Mouse (Mus musculus): ENCODE measurements around the gene Cenph. TPM values are rescaled to one million over a fixed set of nuclear protein-coding genes. Genes with fewer than 3 reads are reported as not detected.
"Not testable (repeated sequence)": the region's sequence is repeated elsewhere in the genome, so short reads cannot be mapped to it uniquely, and the experiment has no call there.

Cenph gene
- polyA plus RNA-seq, 1 experiment, result 0.33 TPM

GRCm38 (mm10) chr13:100748638-100749037, 27.1 kb downstream of the Cenph start:
- TF ChIP-seq POLR2A (IDR thresholded peaks at IDR 0.05; ENCODE audit: low read depth, low read length) (no peak), CTCF (IDR thresholded peaks at IDR 0.05; ENCODE audit: extremely low read depth, insufficient read length, insufficient replicate concordance, low read depth, low read length) (no peak)
- WGBS, result 61% methylated on average over 8 of the region's 8 CpGs

DNA sequence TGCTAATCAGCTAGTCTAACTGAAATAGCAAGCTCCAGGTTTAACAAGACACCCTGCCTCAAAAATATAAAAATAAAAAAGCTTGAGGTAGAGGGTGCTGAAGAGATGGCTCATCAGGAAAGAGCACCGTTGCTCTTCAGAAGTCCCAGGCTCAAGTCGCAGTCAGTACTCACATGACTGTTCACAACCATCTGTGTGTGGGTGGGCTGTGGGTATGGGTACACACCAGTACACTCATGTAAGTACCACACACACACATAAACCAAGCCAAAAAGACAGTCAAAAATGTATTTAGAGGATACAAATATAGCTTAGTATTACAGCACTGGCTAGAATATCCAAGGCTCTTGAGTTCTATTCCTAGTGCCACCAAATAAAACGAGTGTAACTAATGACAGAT, 29.6 kb downstream of the Cenph start:
- Histone ChIP-seq H3K4me1 (ENCODE audit: control insufficient read depth, insufficient read depth, insufficient read length, low read length) (peaks cover 6% of the 10 kb centered on the region; the same call in 1 of the 2 replicates), H3K4me3 (ENCODE audit: low read depth, low read length) (no peak overlapping the region), H3K27me3 (ENCODE audit: control insufficient read depth, insufficient read depth, low read length) (no peaks in the 10 kb centered on the region), H3K27ac (ENCODE audit: insufficient read depth, low read depth, low read length) (no peak overlapping the region), H3K36me3 (ENCODE audit: control insufficient read depth, insufficient read depth, low read length) (no peaks in the 10 kb centered on the region)
- WGBS, result 86% methylated on average over 3 of the region's 3 CpGs
- TF ChIP-seq POLR2A (IDR thresholded peaks at IDR 0.05; ENCODE audit: low read depth, low read length), result no peak
- TF ChIP-seq CTCF (IDR thresholded peaks at IDR 0.05; ENCODE audit: extremely low read depth, insufficient read length, insufficient replicate concordance, low read depth, low read length), result no peak

More at GRCm38 (mm10) chr13:100748638-100749037, 27.1 kb downstream of the Cenph start:
- H3K27me3 ChIP-seq (ENCODE audit: control insufficient read depth, insufficient read depth, low read length), result no peaks in the 10 kb centered on the region
- H3K4me1 ChIP-seq (ENCODE audit: control insufficient read depth, insufficient read depth, insufficient read length, low read length), result peaks cover 6% of the 10 kb centered on the region; the same call in 1 of the 2 replicates
- no peaks in the 10 kb centered on the region for H3K36me3 ChIP-seq (ENCODE audit: control insufficient read depth, insufficient read depth, low read length)
- no peak overlapping the region for H3K27ac ChIP-seq (ENCODE audit: insufficient read depth, low read depth, low read length)
- H3K4me3 ChIP-seq (ENCODE audit: low read depth, low read length), result no peak overlapping the region

GRCm38 (mm10) chr13:100744036-100744744, 31.5 kb downstream of the Cenph start, which contains the start of gene Mrps36:
Gene Mrps36 (minus strand): TSS chr13:100744659.
- peak within 1 kb of the TSS; percentile 93 for H3K27ac ChIP-seq (ENCODE audit: insufficient read depth, low read depth, low read length)
- under 1% methylated on average over 52 of the region's 52 CpGs for WGBS
- TF ChIP-seq POLR2A (IDR thresholded peaks at IDR 0.05; ENCODE audit: low read depth, low read length) (peak; percentile 54), CTCF (IDR thresholded peaks at IDR 0.05; ENCODE audit: extremely low read depth, insufficient read length, insufficient replicate concordance, low read depth, low read length) (no peak)

GRCm38 (mm10) chr13:100743346-100744035, 32.2 kb downstream of the Cenph start:
- 21% methylated on average over 11 of the region's 11 CpGs for WGBS
- no peaks in the 10 kb centered on the region for H3K27me3 ChIP-seq (ENCODE audit: control insufficient read depth, insufficient read depth, low read length)
- H3K36me3 ChIP-seq (ENCODE audit: control insufficient read depth, insufficient read depth, low read length), result peaks cover 9% of the 10 kb centered on the region
- peak overlapping the region; percentile 86 for H3K4me3 ChIP-seq (ENCODE audit: low read depth, low read length)
- peak overlapping the region; percentile 83 for H3K27ac ChIP-seq (ENCODE audit: insufficient read depth, low read depth, low read length)
- TF ChIP-seq CTCF (IDR thresholded peaks at IDR 0.05; ENCODE audit: extremely low read depth, insufficient read length, insufficient replicate concordance, low read depth, low read length) (no peak), POLR2A (IDR thresholded peaks at IDR 0.05; ENCODE audit: low read depth, low read length) (no peak)
- peaks cover 6% of the 10 kb centered on the region; the same call in 1 of the 2 replicates for H3K4me1 ChIP-seq (ENCODE audit: control insufficient read depth, insufficient read depth, insufficient read length, low read length)

More at GRCm38 (mm10) chr13:100744036-100744744, 31.5 kb downstream of the Cenph start, which contains the start of gene Mrps36:
- H3K27me3 ChIP-seq (ENCODE audit: control insufficient read depth, insufficient read depth, low read length), result no peaks in the 10 kb centered on the region
- H3K4me1 ChIP-seq (ENCODE audit: control insufficient read depth, insufficient read depth, insufficient read length, low read length), result peaks cover 6% of the 10 kb centered on the region; the same call in 1 of the 2 replicates
- peaks cover 8% of the 10 kb centered on the region for H3K36me3 ChIP-seq (ENCODE audit: control insufficient read depth, insufficient read depth, low read length)
- H3K4me3 ChIP-seq (ENCODE audit: low read depth, low read length), result peak within 1 kb of the TSS; percentile 86

DNA sequence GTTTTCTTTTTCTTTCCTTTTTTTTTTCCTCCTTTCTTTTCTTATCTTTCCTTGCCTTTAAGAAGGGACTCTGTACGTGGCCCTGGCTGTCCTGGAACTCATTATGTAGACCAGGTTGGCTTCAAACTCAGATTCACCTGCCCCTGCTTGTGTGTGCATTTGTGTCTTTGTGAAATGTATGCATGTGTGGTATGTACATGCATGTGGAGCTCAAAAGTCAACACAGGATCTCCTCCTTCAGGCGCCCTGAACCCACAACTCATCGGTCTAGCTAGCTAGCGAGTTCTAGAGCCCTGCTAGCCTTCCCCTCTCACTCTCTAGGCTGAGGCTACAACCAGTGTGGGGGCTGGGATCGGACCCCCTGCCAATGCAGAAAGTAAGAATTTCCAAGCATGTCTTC, 32.9 kb downstream of the Cenph start:
- Histone ChIP-seq H3K4me1 (ENCODE audit: control insufficient read depth, insufficient read depth, insufficient read length, low read length) (peaks cover 6% of the 10 kb centered on the region; the same call in 1 of the 2 replicates), H3K27me3 (ENCODE audit: control insufficient read depth, insufficient read depth, low read length) (no peaks in the 10 kb centered on the region), H3K4me3 (ENCODE audit: low read depth, low read length) (peak overlapping the region; percentile 49; the same call in 1 of the 2 replicates), H3K36me3 (ENCODE audit: control insufficient read depth, insufficient read depth, low read length) (peaks cover 15% of the 10 kb centered on the region), H3K27ac (ENCODE audit: insufficient read depth, low read depth, low read length) (peak overlapping the region; percentile 83)
- 69% methylated on average over 5 of the region's 5 CpGs for WGBS
- TF ChIP-seq CTCF (IDR thresholded peaks at IDR 0.05; ENCODE audit: extremely low read depth, insufficient read length, insufficient replicate concordance, low read depth, low read length) (no peak), POLR2A (IDR thresholded peaks at IDR 0.05; ENCODE audit: low read depth, low read length) (no peak)

- Histone ChIP-seq H3K27me3 (ENCODE audit: control insufficient read depth, insufficient read depth, low read length) (no peaks in the 10 kb centered on the region), H3K36me3 (ENCODE audit: control insufficient read depth, insufficient read depth, low read length) (peaks cover 21% of the 10 kb centered on the region), H3K4me1 (ENCODE audit: control insufficient read depth, insufficient read depth, insufficient read length, low read length) (peaks cover 2% of the 10 kb centered on the region; the same call in 1 of the 2 replicates), H3K4me3 (ENCODE audit: low read depth, low read length) (no peak overlapping the region), H3K27ac (ENCODE audit: insufficient read depth, low read depth, low read length) (no peak overlapping the region)
- TF ChIP-seq CTCF (IDR thresholded peaks at IDR 0.05; ENCODE audit: extremely low read depth, insufficient read length, insufficient replicate concordance, low read depth, low read length), result no peak
- no peak for TF ChIP-seq POLR2A (IDR thresholded peaks at IDR 0.05; ENCODE audit: low read depth, low read length)
- WGBS, result 100% methylated on average over 2 of the region's 2 CpGs
These were observed 42.9 kb downstream of the Cenph start for GRCm38 (mm10) chr13:100732756-100733155.

DNA sequence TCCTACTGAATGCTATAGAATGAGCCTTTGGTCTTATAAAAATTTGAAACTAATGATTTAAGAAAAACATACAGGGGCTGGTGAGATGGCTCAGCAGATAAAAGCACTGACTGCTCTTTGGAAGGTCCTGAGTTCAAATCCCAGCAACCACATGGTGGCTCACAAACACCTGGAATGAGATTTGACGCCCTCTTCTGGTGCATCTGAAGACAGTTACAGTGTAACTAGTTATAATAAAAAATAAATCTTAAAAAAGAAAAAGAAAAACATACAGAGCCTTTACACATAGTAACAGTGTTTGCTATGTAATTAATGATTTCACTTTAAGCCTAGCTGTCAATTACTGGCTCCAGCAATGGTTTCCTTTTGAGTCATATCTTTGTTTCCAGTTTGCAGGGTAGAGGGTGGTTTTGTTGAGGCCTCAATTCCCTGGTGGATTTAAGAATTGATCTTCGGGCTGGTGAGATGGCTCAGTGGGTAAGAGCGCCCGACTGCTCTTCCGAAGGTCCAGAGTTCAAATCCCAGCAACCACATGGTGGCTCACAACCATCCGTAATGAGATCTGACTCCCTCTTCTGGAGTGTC, 44.1 kb downstream of the Cenph start:
- not testable (repeated sequence) for H3K4me1 ChIP-seq (ENCODE audit: control insufficient read depth, insufficient read depth, insufficient read length, low read length); H3K27ac ChIP-seq (ENCODE audit: insufficient read depth, low read depth, low read length); H3K27me3 ChIP-seq (ENCODE audit: control insufficient read depth, insufficient read depth, low read length); H3K4me3 ChIP-seq (ENCODE audit: low read depth, low read length)
- peaks cover 17% of the 10 kb centered on the region for H3K36me3 ChIP-seq (ENCODE audit: control insufficient read depth, insufficient read depth, low read length)
- 85% methylated on average over 6 of the region's 6 CpGs for WGBS
